Mouse (Mus musculus): ENCODE data around the gene Topbp1.

Topbp1 gene

GRCm38 (mm10) chr9:103386573-103386972, 81.6 kb downstream of the Topbp1 start:
- no peak for DNase-seq (ENCODE audit: low spot score)

DNA sequence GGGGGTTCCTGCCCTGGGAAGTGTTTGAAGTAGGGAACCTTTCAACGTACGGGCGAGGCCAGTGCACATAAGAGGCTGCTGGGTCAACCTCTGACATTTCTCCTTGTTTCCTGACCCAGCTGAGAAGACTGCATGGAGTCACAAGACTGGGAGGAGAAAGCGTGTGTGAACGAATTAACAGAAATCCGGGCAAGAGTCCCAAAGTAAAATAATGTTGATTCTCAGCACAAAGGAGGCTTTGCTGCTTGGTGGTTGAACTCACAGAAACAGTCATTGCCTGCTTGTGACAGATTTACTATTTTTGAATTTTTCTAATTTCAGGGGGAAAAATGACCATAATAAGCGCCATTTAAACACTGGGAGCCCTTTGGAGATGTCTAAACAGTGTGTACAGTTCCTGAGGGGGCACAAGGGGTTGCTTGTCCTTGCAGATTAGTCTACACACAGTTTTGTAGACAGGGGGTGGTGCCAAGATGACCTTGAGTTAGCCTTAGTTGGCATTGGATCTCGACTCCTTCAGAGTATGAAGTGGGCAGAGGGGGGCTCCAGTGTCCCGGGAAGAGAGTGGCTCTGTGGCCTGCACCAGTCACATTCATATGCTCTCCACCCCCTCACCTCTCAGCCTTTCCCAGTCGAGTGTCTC, 82.1 kb downstream of the Topbp1 start:
- DNase-seq (ENCODE audit: low spot score) = peak; percentile 35

GRCm38 (mm10) chr9:103389261-103389660, 84.2 kb downstream of the Topbp1 start:
- DNase-seq (ENCODE audit: low spot score) = no peak

DNA sequence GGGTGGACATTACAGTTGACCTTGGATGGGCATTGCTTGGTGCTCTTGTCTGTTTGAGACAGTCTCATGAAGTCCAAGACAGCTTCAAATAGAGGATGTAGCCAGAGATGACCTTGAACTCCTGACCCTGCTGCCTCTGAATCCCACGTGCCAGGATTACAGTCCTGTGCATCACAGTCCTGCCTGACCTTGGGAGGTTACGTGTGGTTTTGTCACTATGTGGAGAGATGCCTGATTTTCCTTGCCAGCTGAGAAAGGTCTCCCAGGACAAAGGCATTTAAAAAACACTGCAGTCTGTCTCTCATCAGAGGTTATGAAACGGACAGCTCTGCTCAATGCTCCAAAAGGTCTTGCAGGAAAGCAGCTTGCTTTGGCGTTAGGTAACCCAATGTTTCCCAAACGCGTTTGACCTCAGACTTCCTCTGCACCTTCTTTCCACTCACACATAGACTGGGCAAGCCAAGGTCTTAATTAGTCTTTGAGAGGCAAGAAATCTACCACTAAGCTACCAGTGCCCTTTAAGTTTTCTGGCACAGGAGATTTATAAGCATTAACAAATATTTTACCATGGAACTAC, 86.9 kb downstream of the Topbp1 start:
- DNase-seq (ENCODE audit: low spot score) = no peak

GRCm38 (mm10) chr9:103393256-103393655, 88.2 kb downstream of the Topbp1 start:
- DNase-seq (ENCODE audit: low spot score) = no peak

- DNase-seq (ENCODE audit: low spot score) = no peak
These were observed 93.6 kb downstream of the Topbp1 start for GRCm38 (mm10) chr9:103398509-103399157.

All from ovary, postnatal 36 days (tissue).